Mouse (Mus musculus) intestine, postnatal 0 days (tissue): Measurements from ENCODE around the gene Epha2. TPM values are rescaled to one million over a fixed set of nuclear protein-coding genes. Genes with fewer than 3 reads are reported as not detected.

Experiments
- ATAC-seq: fragments of 200-750 bp; cut with Nextera tagmentation; 2 replicates; pipeline ENCODE4 v1.8.0; 2017; ENCODE audit warnings: mild to moderate bottlenecking, moderate TSS enrichment, moderate library complexity
- H3K27ac ChIP-seq: fragments of 300-500 bp; sonication (generic); 2 replicates; pipeline ENCODE4 v1.5.1; 2014; ENCODE audit warnings: mild to moderate bottlenecking, low read depth, low read length, moderate library complexity
- H3K27me3 ChIP-seq: fragments of 300-500 bp; sonication (generic); replicated peaks from 2 replicates; pipeline ENCODE4 v1.6.1; 2014; ENCODE audit warnings: low read length, mixed read lengths; ENCODE audit not compliant: control insufficient read depth, insufficient read depth
- H3K36me3 ChIP-seq: fragments of 300-500 bp; sonication (generic); 2 replicates; pipeline ENCODE4 v1.6.1; 2014; ENCODE audit warnings: mild to moderate bottlenecking, moderate library complexity; ENCODE audit not compliant: control insufficient read depth, insufficient read depth
- H3K4me1 ChIP-seq: fragments of 300-500 bp; sonication (generic); replicated peaks from 2 replicates; pipeline ENCODE4 v1.6.1; 2014; ENCODE audit warnings: antibody characterized with exemption, low read length, mixed read lengths; ENCODE audit not compliant: control insufficient read depth, insufficient read depth
- H3K4me2 ChIP-seq: fragments of 300-500 bp; sonication (generic); replicated peaks from 2 replicates; pipeline ENCODE4 v1.6.1; 2014; ENCODE audit warnings: low read depth, mild to moderate bottlenecking, moderate library complexity
- H3K4me3 ChIP-seq: fragments of 300-500 bp; sonication (generic); 2 replicates; pipeline ENCODE4 v1.5.1; 2014; ENCODE audit warnings: low read depth, low read length
- H3K9ac ChIP-seq: fragments of 300-500 bp; sonication (generic); 2 replicates; pipeline ENCODE4 v1.6.1; 2014; ENCODE audit warnings: mild to moderate bottlenecking, low read depth, low read length
- H3K9me3 ChIP-seq: fragments of 300-500 bp; sonication (generic); 2 replicates; pipeline ENCODE4 v1.6.1; 2016; ENCODE audit warnings: mixed run types; ENCODE audit not compliant: control insufficient read depth
- CTCF ChIP-seq: sonication (generic); IDR thresholded peaks from 2 replicates; pipeline ENCODE4 v1.5.1; 2016; ENCODE audit warnings: low read depth, mild to moderate bottlenecking, control low read depth, antibody characterized with exemption, moderate library complexity
- WGBS: fragments of 180-500 bp; shearing (Covaris S2); extraction: QIAGEN DNeasy Blood & Tissue Kit; methylation state at CpG from one replicate; pipeline ENCODE4 v1.1.7; 2014; 5-methylcytosine and 5-hydroxymethylcytosine counted together
- polyA plus RNA-seq: library from polyadenylated mRNA; unstranded; fragments of >200 nt; fragmentation: Nextera tagmentation; extraction: Ambion mirVana; gene quantifications from 2 replicates; pipeline ENCODE4 v1.2.1, GENCODE M21; 2015

The Epha2 gene
- polyA plus RNA-seq, 1 experiment from 2014 or later: 5.6 TPM

- Histone ChIP-seq H3K36me3 (peaks cover 13% of the 10 kb centered on the region; the same call in 1 of the 2 replicates), H3K4me3 (no peak overlapping the region), H3K27ac (peak overlapping the region; percentile 91), H3K4me1 (peaks cover 31% of the 10 kb centered on the region), H3K9me3 (no peaks in the 10 kb centered on the region), H3K9ac (no peak overlapping the region; the same call in 1 of the 2 replicates), H3K27me3 (no peaks in the 10 kb centered on the region), H3K4me2 (peak overlapping the region; percentile 47)
- 70% methylated on average over 7 of the region's 7 CpGs for WGBS
- no peak for TF ChIP-seq CTCF
- ATAC-seq: no peak
Measured at GRCm38 (mm10) chr4:141311078-141311477, 10.0 kb downstream of the Epha2 start.

DNA sequence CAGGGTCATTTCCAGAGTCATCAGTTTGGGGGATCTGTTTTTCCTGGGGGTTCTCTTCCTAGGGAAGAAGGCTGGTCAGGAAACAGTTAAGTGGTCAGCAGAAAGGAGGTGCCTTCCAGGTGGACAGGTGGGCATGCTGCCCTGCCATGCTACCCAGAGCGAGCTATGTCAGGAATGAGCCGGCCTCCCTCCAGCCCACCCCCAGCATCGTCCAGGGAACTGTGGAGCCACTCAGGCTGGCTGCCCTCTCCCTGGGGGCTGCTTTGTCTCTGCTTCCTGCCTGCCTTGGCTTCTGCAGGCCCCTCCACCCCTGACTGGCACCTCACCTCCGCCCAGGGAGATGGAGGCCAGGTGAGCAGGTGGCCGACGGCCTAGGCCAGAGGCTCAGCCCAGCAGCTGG lies 10.5 kb downstream of the Epha2 start:
- H3K27ac ChIP-seq: peak overlapping the region; percentile 91
- H3K36me3 ChIP-seq: peaks cover 16% of the 10 kb centered on the region; the same call in 1 of the 2 replicates
- H3K9ac ChIP-seq: peak overlapping the region; percentile 26; the same call in 1 of the 2 replicates
- H3K27me3 ChIP-seq: no peaks in the 10 kb centered on the region
- 45% methylated on average over 6 of the region's 6 CpGs for WGBS
- TF ChIP-seq CTCF: no peak
- H3K4me3 ChIP-seq: no peak overlapping the region
- H3K4me2 ChIP-seq: peak overlapping the region; percentile 24; the same call in 1 of the 2 replicates
- no peaks in the 10 kb centered on the region for H3K9me3 ChIP-seq
- ATAC-seq: no peak
- peaks cover 31% of the 10 kb centered on the region for H3K4me1 ChIP-seq

DNA sequence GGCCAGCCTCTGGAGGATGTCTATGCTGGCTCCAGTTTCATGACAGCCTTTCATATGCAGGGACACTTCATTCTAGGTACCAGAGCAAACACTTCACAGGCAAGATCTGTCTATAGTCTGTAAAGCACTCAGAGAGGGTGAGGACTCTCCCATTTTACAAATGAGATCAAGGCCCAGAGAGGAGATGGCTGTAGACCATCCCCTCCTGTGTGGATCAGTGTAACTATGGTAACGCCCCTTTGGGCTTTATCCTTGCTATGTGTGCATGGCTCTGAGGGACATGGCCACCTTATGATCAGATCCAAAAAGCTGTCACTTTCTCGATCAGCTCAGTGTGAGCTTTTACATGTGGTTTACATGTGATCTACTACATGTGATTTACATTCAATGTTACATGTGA lies 10.9 kb downstream of the Epha2 start:
- Histone ChIP-seq H3K4me3 (no peak overlapping the region), H3K27ac (peak overlapping the region; percentile 91), H3K4me1 (peaks cover 31% of the 10 kb centered on the region), H3K4me2 (peak overlapping the region; percentile 35), H3K9me3 (no peaks in the 10 kb centered on the region), H3K36me3 (peaks cover 20% of the 10 kb centered on the region; the same call in 1 of the 2 replicates), H3K9ac (peak overlapping the region; percentile 26; the same call in 1 of the 2 replicates), H3K27me3 (no peaks in the 10 kb centered on the region)
- ATAC-seq: no peak
- TF ChIP-seq CTCF: no peak
- 50% methylated on average over 2 of the region's 2 CpGs for WGBS

DNA sequence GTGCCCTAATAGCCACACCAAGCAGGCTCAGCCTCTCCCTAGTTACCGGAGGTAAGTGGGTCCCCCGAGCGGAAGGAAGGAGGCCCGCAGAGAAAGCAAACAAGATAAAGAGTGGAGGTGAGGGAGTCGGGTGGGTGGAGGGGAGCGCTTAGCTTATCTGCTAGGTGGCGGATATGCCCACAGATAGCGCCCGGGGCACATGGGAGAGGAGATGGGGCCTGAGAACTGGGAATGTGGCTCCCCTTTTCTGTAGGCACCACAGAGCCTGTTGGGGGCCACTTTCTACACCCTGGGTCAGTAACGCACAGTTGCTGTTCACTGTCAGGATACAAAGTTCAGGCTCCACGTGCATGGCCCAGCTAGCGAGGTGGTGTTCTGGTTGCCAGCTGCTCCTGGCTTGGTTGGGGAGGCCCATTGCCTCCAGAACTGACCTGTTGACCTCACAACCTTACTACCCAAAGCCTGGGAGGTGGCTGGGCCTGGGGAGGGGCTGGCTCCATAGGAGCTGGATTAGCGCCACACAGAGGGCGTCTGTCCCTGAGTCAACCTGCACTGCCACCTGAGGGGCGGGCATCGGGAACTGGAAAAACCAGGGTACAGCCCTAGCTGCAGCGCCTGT lies 11.6 kb downstream of the Epha2 start:
- Histone ChIP-seq H3K27ac (peak overlapping the region; percentile 91), H3K9me3 (no peaks in the 10 kb centered on the region), H3K36me3 (peaks cover 24% of the 10 kb centered on the region; the same call in 1 of the 2 replicates), H3K9ac (peak overlapping the region; percentile 4; the same call in 1 of the 2 replicates), H3K4me1 (peaks cover 31% of the 10 kb centered on the region), H3K27me3 (no peaks in the 10 kb centered on the region), H3K4me2 (peak overlapping the region; percentile 35), H3K4me3 (no peak overlapping the region)
- TF ChIP-seq CTCF: peak; percentile 57
- WGBS: 40% methylated on average over 17 of the region's 17 CpGs
- ATAC-seq: peak; percentile 75

DNA sequence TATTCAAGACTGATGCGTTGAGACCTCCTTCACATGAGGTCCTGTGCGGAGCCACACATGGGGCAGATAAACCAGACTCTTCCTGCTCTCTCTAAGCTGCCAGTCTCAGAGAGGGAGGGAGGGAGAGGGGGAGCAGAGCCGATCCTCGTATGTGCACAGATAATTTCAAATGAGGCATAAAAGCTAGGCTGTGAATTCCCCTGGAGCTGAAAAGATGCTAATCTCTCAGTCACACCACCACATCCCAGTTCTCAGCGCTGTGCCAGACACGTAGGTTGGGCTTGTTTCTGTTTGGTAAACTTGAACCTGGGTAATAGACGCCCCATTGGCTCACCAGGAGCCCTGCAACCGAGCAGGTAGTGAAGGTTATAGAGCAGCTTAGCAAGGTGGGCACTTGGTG lies 12.4 kb downstream of the Epha2 start:
- Histone ChIP-seq H3K27ac (no peak overlapping the region), H3K4me1 (peaks cover 31% of the 10 kb centered on the region), H3K4me3 (no peak overlapping the region), H3K27me3 (no peaks in the 10 kb centered on the region), H3K36me3 (peaks cover 33% of the 10 kb centered on the region), H3K9ac (no peak overlapping the region), H3K9me3 (no peaks in the 10 kb centered on the region), H3K4me2 (no peak overlapping the region)
- ATAC-seq: no peak
- TF ChIP-seq CTCF: no peak
- 65% methylated on average over 8 of the region's 8 CpGs for WGBS

GRCm38 (mm10) chr4:141313924-141314323 lies 12.9 kb downstream of the Epha2 start:
- TF ChIP-seq CTCF: no peak
- Histone ChIP-seq H3K27ac (no peak overlapping the region), H3K4me1 (peaks cover 31% of the 10 kb centered on the region), H3K9me3 (no peaks in the 10 kb centered on the region), H3K9ac (no peak overlapping the region), H3K36me3 (peaks cover 37% of the 10 kb centered on the region), H3K4me3 (no peak overlapping the region), H3K4me2 (no peak overlapping the region), H3K27me3 (no peaks in the 10 kb centered on the region)
- ATAC-seq: no peak
- 69% methylated on average over 11 of the region's 11 CpGs for WGBS
